ENCODE assay signal across 20 mouse cellular contexts in genomic region chr2:49997216-49997615, GRCm38 (mm10).
DNase-seq lines count a peak whose midpoint lies in the region; TF ChIP-seq lines count a peak whose summit lies in the region.
"Had no signal": no experiment of that assay in that cellular context is flagged by ENCODE, and none has a peak within 500 bp of the region (broad histone marks: within the 10 kb centered on the region; RNA-seq: fewer than 3 reads in every experiment).

No protein-coding gene starts in this region.

- H3K36me3 ChIP-seq in heart, adult 2 months (ENCODE audit: control insufficient read depth, insufficient read depth, low read length): no peaks in the 10 kb centered on the region
- H3K36me3 ChIP-seq: embryonic facial prominence, embryonic 10.5 days; embryonic facial prominence, embryonic 13.5 days; forebrain, embryonic 12.5 days; hindbrain, embryonic 12.5 days; hindbrain, embryonic 15.5 days had no signal

- 77% methylated on average over 1 of the region's 1 CpGs for WGBS in heart, adult 2 months

- no peak overlapping the region for H3K4me3 ChIP-seq in heart, adult 2 months
- H3K4me3 ChIP-seq in cortical plate, adult 2 months (ENCODE audit: insufficient read depth, low read length): no peak overlapping the region
- H3K4me3 ChIP-seq: embryonic facial prominence, embryonic 10.5 days; embryonic facial prominence, embryonic 13.5 days; erythroblast, embryonic 14.5 days; forebrain, embryonic 12.5 days; hindbrain, embryonic 12.5 days; hindbrain, embryonic 15.5 days had no signal

- H3K4me1 ChIP-seq in heart, adult 2 months (ENCODE audit: control insufficient read depth, insufficient read depth, low read length): no peaks in the 10 kb centered on the region
- H3K4me1 ChIP-seq in cortical plate, adult 2 months (ENCODE audit: control insufficient read depth, insufficient read depth, low read length): no peaks in the 10 kb centered on the region; the same call in 1 of the 2 replicates
- H3K4me1 ChIP-seq: embryonic facial prominence, embryonic 13.5 days; forebrain, embryonic 12.5 days; hindbrain, embryonic 12.5 days; hindbrain, embryonic 15.5 days had no signal

- TF ChIP-seq POLR2A in heart, adult 2 months (IDR thresholded peaks at IDR 0.05; ENCODE audit: insufficient read depth, low read depth, low read length): no peak
- no peak for TF ChIP-seq POLR2A in cortical plate, adult 2 months (IDR thresholded peaks at IDR 0.05; ENCODE audit: extremely low read depth, insufficient read depth, low read length)

- H3K27ac ChIP-seq in heart, adult 2 months: no peak overlapping the region
- H3K27ac ChIP-seq in cortical plate, adult 2 months (ENCODE audit: insufficient read depth, low read length): 0 out of 2 replicates have a peak overlapping the region, but pooled peaks have one; percentile 35
- H3K27ac ChIP-seq: embryonic facial prominence, embryonic 10.5 days; embryonic facial prominence, embryonic 13.5 days; forebrain, embryonic 12.5 days; hindbrain, embryonic 12.5 days; hindbrain, embryonic 15.5 days had no signal

- no peak for TF ChIP-seq EP300 in heart, adult 2 months (IDR thresholded peaks at IDR 0.05; ENCODE audit: insufficient read depth, low read depth, low read length)

- intact Hi-C loops in heart, adult 2 months (cut with DNase I): no loop called here

- DNase-seq in heart, adult 11 months: peak; percentile 60
- DNase-seq in heart, adult 2 months: no peak
- DNase-seq in layer of hippocampus, adult 9-11 months: peak; percentile 72
- no peak for DNase-seq in layer of hippocampus, adult 9-10 months (ENCODE audit: low spot score)
- DNase-seq in testis, postnatal 14 days (ENCODE audit: low spot score): no peak
- DNase-seq: adrenal gland, adult 8-10 months; adrenal gland, postnatal 25 days; cerebellum, adult 11 months; cerebellum, adult 2 months; cerebellum, adult 9-11 months; cerebellum, postnatal 25 days; embryo, embryonic 11 days; gastrocnemius, postnatal 25 days had no signal

- H3K27me3 ChIP-seq in heart, adult 2 months (ENCODE audit: control insufficient read depth, insufficient read depth, low read length): no peaks in the 10 kb centered on the region
- H3K27me3 ChIP-seq: embryonic facial prominence, embryonic 13.5 days; forebrain, embryonic 12.5 days; hindbrain, embryonic 12.5 days; hindbrain, embryonic 15.5 days had no signal

- no peak overlapping the region for H3K9ac ChIP-seq in heart, adult 2 months (ENCODE audit: low read depth, low read length)
- H3K9ac ChIP-seq: embryonic facial prominence, embryonic 13.5 days; forebrain, embryonic 12.5 days; hindbrain, embryonic 12.5 days; hindbrain, embryonic 15.5 days had no signal

- TF ChIP-seq CTCF in heart, adult 2 months (IDR thresholded peaks at IDR 0.05): no peak
- TF ChIP-seq CTCF in cortical plate, adult 2 months (IDR thresholded peaks at IDR 0.05; ENCODE audit: extremely low read depth, insufficient read depth, low read length): no peak

- H3K79me2 ChIP-seq in heart, adult 2 months (replicated peaks; ENCODE audit: control insufficient read depth, insufficient read depth, low read length): no peaks in the 10 kb centered on the region

Comparison
In these comparisons a context has a peak if more than half of its experiments do, and no peak if none do; other contexts are left out.
1. DNase-seq: peak in heart, adult 11 months (single experiment) and layer of hippocampus, adult 9-11 months (single experiment); none in heart, adult 2 months (0 of 2), layer of hippocampus, adult 9-10 months (single experiment) and testis, postnatal 14 days (single experiment).